Mouse (Mus musculus) skeletal muscle tissue, postnatal 0 days (tissue): Measurements from ENCODE around the gene Gm16427. TPM values are rescaled to one million over a fixed set of nuclear protein-coding genes. Genes with fewer than 3 reads are reported as not detected.

Experiments used
- polyA plus RNA-seq: library from polyadenylated mRNA; unstranded; fragments of >200 nt; fragmentation: Nextera tagmentation; extraction: Ambion mirVana; gene quantifications from 2 replicates; pipeline ENCODE4 v1.2.1, GENCODE M21; 2015

The Gm16427 gene
- polyA plus RNA-seq: not detected in 2 replicates

GRCm38 (mm10) chr5:93540100-93540499 is at the start of gene Gm16427:
TSS of gene Gm16427 (minus strand) at chr5:93540200.

Other genes with a start within 250 kb of the Gm16427 start
- gene C87414, start 131.4 kb upstream of the Gm16427 start, polyA plus RNA-seq: not detected in 2 replicates